Mouse (Mus musculus): ENCODE results near the gene Dtd1.

DNA sequence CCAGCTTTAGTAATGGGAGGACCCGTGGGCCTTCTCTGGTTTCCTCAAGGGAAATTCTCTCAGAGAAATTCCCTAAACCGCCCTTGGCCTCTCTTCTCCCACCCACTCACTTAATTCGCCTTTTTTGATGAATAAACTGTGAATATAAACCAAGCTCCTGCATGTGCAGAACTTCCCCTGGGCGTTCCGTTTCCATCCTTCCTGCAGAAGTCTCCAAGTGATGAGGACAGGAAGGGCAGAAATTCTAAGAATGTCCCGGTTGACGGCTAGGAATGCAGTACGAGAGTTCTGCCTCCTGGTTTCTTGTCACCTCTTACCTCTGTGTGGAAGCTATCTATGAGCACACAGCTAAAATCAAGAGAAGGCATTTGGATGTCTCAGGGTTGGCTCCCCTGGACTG, 197.8 kb downstream of the Dtd1 start:
- TF ChIP-seq CTCF (IDR thresholded peaks at IDR 0.05; ENCODE audit: low read depth, low read length) (no peak), POLR2AphosphoS5 (IDR thresholded peaks at IDR 0.05; ENCODE audit: insufficient replicate concordance, low read depth, low read length) (no peak), GATA1 (IDR thresholded peaks at IDR 0.05; ENCODE audit: borderline replicate concordance, low read length) (no peak)

Measured in G1E (cell line).